Mouse (Mus musculus): ENCODE data around the gene Nxn.

GRCm38 (mm10) chr11:76322081-76322480 is 76.9 kb downstream of the Nxn start:
- TF ChIP-seq CTCF (IDR thresholded peaks at IDR 0.05; ENCODE audit: insufficient read depth, low read length) (no peak), POLR2A (IDR thresholded peaks at IDR 0.05; ENCODE audit: borderline replicate concordance, extremely low read depth, low read depth, low read length) (no peak)

Measured in lung, adult 2 months (tissue).